Mouse (Mus musculus): ENCODE measurements around the gene Pcif1.
A peak's percentile ranks its signal among the peaks of the same experiment; 100 is the strongest.
"Not testable (repeated sequence)": the region's sequence is repeated elsewhere in the genome, so short reads cannot be mapped to it uniquely, and the experiment has no call there.

GRCm38 (mm10) chr2:164877376-164878215, 1.5 kb upstream of the Pcif1 start:
- not testable (repeated sequence) for TF ChIP-seq POLR2A, CHD1, ZMIZ1, ELF1, TCF12, NRF1 (IDR thresholded peaks at IDR 0.05; ENCODE audit: low read depth, low read length)
- TF ChIP-seq CTCF (conservative IDR thresholded peaks at IDR 0.05 in 1 of 2, IDR thresholded peaks at IDR 0.05 in 1 of 2; ENCODE audit: low read depth in 2 of 2, low read length in 2 of 2) (peak in 1 of 2 experiments; percentile 32; a peak in 1 of 4 replicates), ZNF384 (IDR thresholded peaks at IDR 0.05; ENCODE audit: low read depth, low read length) (peak; percentile 80)

Data from CH12.LX (cell line).